Mouse (Mus musculus) urinary bladder, adult 18-20 months (tissue): ENCODE measurements around the gene Gpr176.
A peak's percentile ranks its signal among the peaks of the same experiment; 100 is the strongest.

ENCODE experiments used
- DNase-seq, 2 experiments: peaks; one replicate each; pipeline ENCODE4 v3.0.0; 2022; ENCODE audit warnings: low spot score in 2 of 2, mixed read lengths in 2 of 2

Gpr176 gene

GRCm38 (mm10) chr2:118245914-118246313 lies 127.3 kb downstream of the Gpr176 start:
- DNase-seq = peak; percentile 37 to 41

DNA sequence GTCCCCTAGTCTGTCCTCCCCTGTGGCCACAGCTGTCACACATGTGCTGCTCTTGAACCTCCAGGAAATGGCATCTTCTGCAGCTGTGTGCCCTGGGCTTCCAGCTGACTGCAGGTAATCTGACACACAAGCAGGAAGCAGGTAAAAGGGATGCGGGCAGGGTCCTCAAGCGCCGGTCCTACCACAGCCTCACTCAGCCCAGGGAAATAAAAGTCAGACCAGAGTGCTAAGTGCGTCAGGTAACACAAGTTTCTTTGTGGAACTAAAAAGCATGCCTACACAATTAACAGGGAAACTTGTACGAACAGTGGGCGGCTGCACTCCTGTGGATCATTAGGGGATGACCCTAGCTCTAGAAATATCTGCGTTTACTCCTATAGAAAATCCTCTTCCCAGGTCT lies 137.0 kb downstream of the Gpr176 start:
- DNase-seq = no peak

DNA sequence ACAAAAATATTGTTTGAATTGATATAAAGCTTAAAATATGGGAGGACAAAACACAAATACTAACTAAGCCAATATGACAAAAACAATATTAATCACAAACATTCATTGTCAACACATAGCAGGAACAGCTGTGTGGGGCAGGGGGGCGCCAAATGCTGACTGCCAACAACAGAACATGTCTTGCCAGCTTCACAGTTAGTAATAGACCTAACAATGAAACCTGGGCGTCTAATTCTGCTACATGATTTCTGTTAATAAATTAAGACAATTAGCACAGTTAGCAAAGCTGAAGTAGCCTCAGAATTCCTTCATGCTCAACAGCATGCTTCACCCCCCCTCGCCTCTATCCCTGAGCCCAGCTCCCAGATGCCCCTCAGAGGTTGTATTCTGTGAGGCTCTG lies 137.6 kb downstream of the Gpr176 start:
- DNase-seq = no peak

GRCm38 (mm10) chr2:118230544-118230943 lies 142.7 kb downstream of the Gpr176 start:
- DNase-seq = no peak

DNA sequence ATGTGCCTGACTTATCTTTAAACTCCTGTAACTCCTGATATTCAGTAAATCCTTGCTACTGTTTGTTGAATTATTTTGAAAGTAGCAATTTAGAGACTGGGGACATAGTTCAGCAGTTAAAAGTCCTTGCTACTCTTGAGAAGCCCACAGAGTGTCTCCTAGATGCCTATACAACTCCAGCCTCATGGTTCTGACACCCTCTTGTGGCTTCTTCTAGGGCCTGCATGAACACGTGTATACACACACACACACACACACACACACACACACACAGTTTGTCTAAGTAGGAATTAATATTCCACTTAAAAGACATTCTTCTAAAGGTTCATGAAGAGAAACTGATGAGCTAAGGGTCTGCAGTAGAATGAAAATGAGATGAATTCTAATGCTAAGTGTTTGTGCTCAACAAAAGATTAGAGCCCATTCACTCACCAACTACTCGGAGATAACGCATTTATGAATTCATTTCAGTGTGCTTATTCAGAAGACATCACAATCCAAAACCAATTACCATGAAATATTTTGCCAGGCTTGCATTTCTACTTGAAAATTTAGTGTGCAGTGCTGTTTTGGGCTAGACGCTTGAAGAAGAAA lies 144.6 kb downstream of the Gpr176 start:
- no peak for DNase-seq
